Mouse (Mus musculus): ENCODE data around the gene Commd1.

DNA sequence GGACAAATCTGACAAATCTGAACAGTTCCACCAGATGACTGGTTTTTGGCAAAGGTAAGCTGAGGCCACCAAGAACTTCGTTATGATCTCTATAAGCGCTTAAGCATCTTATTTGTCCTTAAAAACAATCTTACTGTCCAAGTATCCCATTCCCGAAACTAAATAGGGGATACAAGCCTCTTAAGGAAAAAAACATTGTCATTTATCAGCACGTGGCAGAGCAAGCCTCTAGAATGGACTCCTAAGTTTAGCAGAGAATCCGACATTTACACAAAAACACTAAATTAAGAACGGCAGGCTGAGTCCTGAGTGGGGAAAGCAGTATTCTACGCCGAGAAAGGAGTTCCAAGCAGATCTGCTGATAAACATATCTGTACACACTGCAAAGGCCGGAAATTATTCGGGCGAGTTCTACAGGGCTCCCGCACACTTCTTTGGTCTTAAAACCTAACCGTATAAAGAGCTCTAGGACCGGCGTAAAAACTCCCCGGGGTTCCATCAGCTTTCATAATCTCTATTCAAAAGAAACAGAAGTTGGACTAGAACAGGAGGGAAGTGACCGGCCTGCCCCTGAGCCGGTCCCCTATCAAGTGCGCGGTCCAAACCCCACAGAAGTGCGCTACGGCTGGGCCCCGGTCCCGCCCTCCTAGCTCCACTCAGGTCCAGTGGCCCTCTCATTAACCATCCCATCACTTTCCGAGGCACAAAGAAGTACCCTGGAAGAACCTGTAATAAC, 124.3 kb downstream of the Commd1 start:
- TF ChIP-seq POLR2A (IDR thresholded peaks at IDR 0.05; ENCODE audit: insufficient read depth, low read depth, low read length) (no peak), CTCF (IDR thresholded peaks at IDR 0.05; ENCODE audit: insufficient read depth, low read depth, low read length) (no peak)

All from olfactory bulb, adult 2 months (tissue).